Mouse (Mus musculus): ENCODE results near the gene Gm37240. TPM values are rescaled to one million over a fixed set of nuclear protein-coding genes. Genes with fewer than 3 reads are reported as not detected.
A peak's percentile ranks its signal among the peaks of the same experiment; 100 is the strongest.

Gm37240 gene
- polyA plus RNA-seq, 1 experiment from 2014 or later, result 0.08 TPM

GRCm38 (mm10) chr3:84465822-84466500 lies 1421.4 kb downstream of the Gm37240 start:
- H3K9ac ChIP-seq, result no peak overlapping the region
- no peak overlapping the region for H3K4me2 ChIP-seq
- WGBS, result 78% methylated on average over 6 of the region's 6 CpGs
- H3K27ac ChIP-seq, result no peak overlapping the region
- H3K9me3 ChIP-seq, result no peaks in the 10 kb centered on the region
- peaks cover 19% of the 10 kb centered on the region for H3K4me1 ChIP-seq (replicated peaks)
- no peak for ATAC-seq (ENCODE audit: low FRiP score)
- H3K4me3 ChIP-seq, result no peak overlapping the region
- no peaks in the 10 kb centered on the region for H3K27me3 ChIP-seq
- no peaks in the 10 kb centered on the region for H3K36me3 ChIP-seq

- no peaks in the 10 kb centered on the region for H3K36me3 ChIP-seq
- H3K4me2 ChIP-seq, result no peak overlapping the region
- H3K4me1 ChIP-seq (replicated peaks), result peaks cover 24% of the 10 kb centered on the region
- H3K9me3 ChIP-seq, result no peaks in the 10 kb centered on the region
- H3K4me3 ChIP-seq, result no peak overlapping the region
- 0 out of 2 replicates have a peak, but pooled peaks cover 4% of the 10 kb centered on the region for H3K27me3 ChIP-seq
- H3K27ac ChIP-seq, result no peak overlapping the region
- WGBS, result 40% methylated on average over 4 of the region's 4 CpGs
- peak; percentile 49; the same call in 1 of the 2 replicates for ATAC-seq (ENCODE audit: low FRiP score)
- no peak overlapping the region for H3K9ac ChIP-seq
These were observed 1425.6 kb downstream of the Gm37240 start for GRCm38 (mm10) chr3:84461687-84462086.

- Histone ChIP-seq H3K27ac (no peak overlapping the region), H3K36me3 (no peaks in the 10 kb centered on the region), H3K4me2 (no peak overlapping the region), H3K4me3 (no peak overlapping the region), H3K9ac (no peak overlapping the region), H3K4me1 (replicated peaks) (peaks cover 25% of the 10 kb centered on the region), H3K27me3 (0 out of 2 replicates have a peak, but pooled peaks cover 4% of the 10 kb centered on the region), H3K9me3 (no peaks in the 10 kb centered on the region)
- ATAC-seq (ENCODE audit: low FRiP score), result no peak
- WGBS, result 41% methylated on average over 12 of the region's 12 CpGs
These were observed 1426.4 kb downstream of the Gm37240 start for GRCm38 (mm10) chr3:84460952-84461351.

GRCm38 (mm10) chr3:84460499-84460898 lies 1426.8 kb downstream of the Gm37240 start:
- H3K27me3 ChIP-seq, result 0 out of 2 replicates have a peak, but pooled peaks cover 4% of the 10 kb centered on the region
- 40% methylated on average over 3 of the region's 3 CpGs for WGBS
- ATAC-seq (ENCODE audit: low FRiP score), result no peak

GRCm38 (mm10) chr3:84455733-84456417 lies 1431.4 kb downstream of the Gm37240 start:
- H3K9me3 ChIP-seq, result no peaks in the 10 kb centered on the region
- 82% methylated on average over 12 of the region's 12 CpGs for WGBS
- ATAC-seq (ENCODE audit: low FRiP score), result no peak
- H3K27ac ChIP-seq, result no peak overlapping the region
- 0 out of 2 replicates have a peak, but pooled peaks cover 4% of the 10 kb centered on the region for H3K27me3 ChIP-seq
- peaks cover 3% of the 10 kb centered on the region; the same call in 1 of the 2 replicates for H3K36me3 ChIP-seq
- peaks cover 10% of the 10 kb centered on the region for H3K4me1 ChIP-seq (replicated peaks)
- no peak overlapping the region for H3K4me2 ChIP-seq
- H3K9ac ChIP-seq, result no peak overlapping the region
- H3K4me3 ChIP-seq, result no peak overlapping the region

More at GRCm38 (mm10) chr3:84460499-84460898, 1426.8 kb downstream of the Gm37240 start:
- Histone ChIP-seq H3K4me1 (replicated peaks) (peaks cover 26% of the 10 kb centered on the region), H3K4me3 (no peak overlapping the region), H3K36me3 (no peaks in the 10 kb centered on the region), H3K27ac (peak overlapping the region; percentile 12; the same call in 1 of the 2 replicates), H3K4me2 (no peak overlapping the region), H3K9ac (no peak overlapping the region), H3K9me3 (no peaks in the 10 kb centered on the region)

- Histone ChIP-seq H3K9ac (no peak overlapping the region), H3K4me3 (no peak overlapping the region), H3K27ac (no peak overlapping the region), H3K4me1 (replicated peaks) (no peaks in the 10 kb centered on the region), H3K36me3 (peaks cover 12% of the 10 kb centered on the region; the same call in 1 of the 2 replicates), H3K4me2 (no peak overlapping the region), H3K9me3 (no peaks in the 10 kb centered on the region), H3K27me3 (0 out of 2 replicates have a peak, but pooled peaks cover 6% of the 10 kb centered on the region)
- ATAC-seq (ENCODE audit: low FRiP score), result no peak
- 65% methylated on average over 2 of the region's 3 CpGs for WGBS
These were observed 1436.7 kb downstream of the Gm37240 start for GRCm38 (mm10) chr3:84450651-84451050.

- Histone ChIP-seq H3K4me2 (no peak overlapping the region), H3K4me3 (no peak overlapping the region), H3K27ac (no peak overlapping the region), H3K9ac (no peak overlapping the region), H3K36me3 (peaks cover 23% of the 10 kb centered on the region), H3K4me1 (replicated peaks) (no peaks in the 10 kb centered on the region), H3K27me3 (0 out of 2 replicates have a peak, but pooled peaks cover 13% of the 10 kb centered on the region), H3K9me3 (no peaks in the 10 kb centered on the region)
- 85% methylated on average over 9 of the region's 9 CpGs for WGBS
- ATAC-seq (ENCODE audit: low FRiP score), result no peak
These were observed 1438.3 kb downstream of the Gm37240 start for GRCm38 (mm10) chr3:84449015-84449414.

GRCm38 (mm10) chr3:84447803-84448202 lies 1439.5 kb downstream of the Gm37240 start:
- Histone ChIP-seq H3K9me3 (no peaks in the 10 kb centered on the region), H3K4me2 (no peak overlapping the region), H3K4me3 (no peak overlapping the region), H3K36me3 (peaks cover 23% of the 10 kb centered on the region), H3K9ac (no peak overlapping the region), H3K27ac (no peak overlapping the region), H3K27me3 (0 out of 2 replicates have a peak, but pooled peaks cover 13% of the 10 kb centered on the region), H3K4me1 (replicated peaks) (no peaks in the 10 kb centered on the region)
- 71% methylated on average over 5 of the region's 5 CpGs for WGBS
- no peak for ATAC-seq (ENCODE audit: low FRiP score)

MicroRNAs encoded within 50 kb of the gene (microRNA counts, 519-probe panel; counts per million panel counts)
- 51.3 counts per million for microRNA mmu-miR-466k

Small RNA genes within 50 kb of the gene (microRNA-seq; reads per million reads assigned to microRNA genes)
- gene Mir466k, result not detected

Other genes starting within 250 kb of the Gm37240 start
- gene Fam160a1, start 70.2 kb downstream of the Gm37240 start, polyA plus RNA-seq (2015; fragmentation: Nextera tagmentation; extraction: Ambion mirVana), result 0.19 and 0.34 TPM in 2 replicates
- gene Glt28d2, start within 50 bp of the Gm37240 start, polyA plus RNA-seq (2015; fragmentation: Nextera tagmentation; extraction: Ambion mirVana), result 0.10 and 0.23 TPM in 2 replicates
- gene Sh3d19, start 83.6 kb upstream of the Gm37240 start, polyA plus RNA-seq (2015; fragmentation: Nextera tagmentation; extraction: Ambion mirVana), result 11.2 and 11.4 TPM in 2 replicates
- gene Prss48, start 115.0 kb upstream of the Gm37240 start, polyA plus RNA-seq (2015; fragmentation: Nextera tagmentation; extraction: Ambion mirVana), result not detected in 2 replicates